Mouse (Mus musculus): ENCODE data around the gene Retreg1. TPM values are rescaled to one million over a fixed set of nuclear protein-coding genes. Genes with fewer than 3 reads are reported as not detected.

Retreg1 gene
- polyA plus RNA-seq, 1 experiment from 2014 or later = 16.7 TPM

- Histone ChIP-seq H3K4me2 (ENCODE audit: low read depth, low read length) (no peak overlapping the region), H3K4me3 (ENCODE audit: low read depth, low read length) (no peak overlapping the region)
- 96% methylated on average over 14 of the region's 14 CpGs for WGBS
Measured at GRCm38 (mm10) chr15:25927106-25927505, 84.1 kb downstream of the Retreg1 start.

DNA sequence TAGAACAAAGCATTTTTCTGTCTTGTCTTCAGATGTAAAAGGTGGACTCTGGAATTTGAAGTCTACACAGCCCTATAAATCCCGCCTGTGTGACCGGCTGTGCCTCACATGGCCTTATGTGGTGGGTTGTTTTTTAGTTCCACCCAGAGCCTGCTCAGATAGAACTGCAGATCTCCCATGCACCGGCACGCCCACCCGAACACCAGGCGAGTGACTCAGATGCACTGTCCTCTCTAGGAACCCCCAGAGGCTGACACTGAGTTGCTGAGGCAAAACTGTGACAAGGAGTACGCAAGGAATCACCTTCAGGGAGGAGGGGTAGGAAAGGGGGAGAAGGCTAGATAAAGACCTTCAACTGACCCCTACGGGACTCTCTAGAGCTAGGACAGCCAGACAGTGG lies 85.0 kb downstream of the Retreg1 start:
- no peak for ATAC-seq (ENCODE audit: low read depth)
- H3K27ac ChIP-seq (ENCODE audit: low read depth, low read length) = no peak overlapping the region
- no peak overlapping the region for H3K9ac ChIP-seq (replicated peaks; ENCODE audit: low read depth, low read length)
- H3K9me3 ChIP-seq (ENCODE audit: control insufficient read depth, low read length) = no peaks in the 10 kb centered on the region
- H3K27me3 ChIP-seq (ENCODE audit: control insufficient read depth, insufficient read depth, low read length) = no peaks in the 10 kb centered on the region
- no peaks in the 10 kb centered on the region for H3K36me3 ChIP-seq (ENCODE audit: control insufficient read depth, insufficient read depth, low read length)
- H3K4me3 ChIP-seq (ENCODE audit: low read depth, low read length) = no peak overlapping the region
- H3K4me1 ChIP-seq (ENCODE audit: control insufficient read depth, insufficient read depth, low read length) = no peaks in the 10 kb centered on the region
- 87% methylated on average over 8 of the region's 8 CpGs for WGBS
- H3K4me2 ChIP-seq (ENCODE audit: low read depth, low read length) = no peak overlapping the region

More at GRCm38 (mm10) chr15:25927106-25927505, 84.1 kb downstream of the Retreg1 start:
- Histone ChIP-seq H3K9ac (replicated peaks; ENCODE audit: low read depth, low read length) (no peak overlapping the region), H3K36me3 (ENCODE audit: control insufficient read depth, insufficient read depth, low read length) (no peaks in the 10 kb centered on the region), H3K27ac (ENCODE audit: low read depth, low read length) (no peak overlapping the region), H3K27me3 (ENCODE audit: control insufficient read depth, insufficient read depth, low read length) (no peaks in the 10 kb centered on the region), H3K4me1 (ENCODE audit: control insufficient read depth, insufficient read depth, low read length) (no peaks in the 10 kb centered on the region), H3K9me3 (ENCODE audit: control insufficient read depth, low read length) (no peaks in the 10 kb centered on the region)
- no peak for ATAC-seq (ENCODE audit: low read depth)

DNA sequence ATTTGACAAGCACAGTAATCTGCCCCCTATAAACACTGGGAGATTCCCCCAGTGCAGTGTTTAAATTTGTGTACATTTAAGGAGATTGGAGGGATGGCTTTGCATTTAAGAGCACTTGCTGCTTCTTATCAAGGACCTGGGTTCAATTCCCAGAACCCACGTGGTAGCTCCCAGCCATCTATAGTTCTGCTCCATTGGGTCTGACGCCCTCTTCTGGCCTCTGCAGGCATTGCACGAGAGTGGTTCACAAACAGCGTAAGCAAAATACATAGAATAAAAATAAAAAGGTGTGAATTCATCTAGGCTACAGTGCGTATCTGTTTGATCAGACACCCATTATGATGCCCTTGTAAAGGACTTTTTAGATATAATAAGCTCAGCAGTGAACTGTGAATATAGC lies 85.9 kb downstream of the Retreg1 start:
- H3K4me2 ChIP-seq (ENCODE audit: low read depth, low read length) = no peak overlapping the region
- H3K4me1 ChIP-seq (ENCODE audit: control insufficient read depth, insufficient read depth, low read length) = no peaks in the 10 kb centered on the region
- H3K36me3 ChIP-seq (ENCODE audit: control insufficient read depth, insufficient read depth, low read length) = no peaks in the 10 kb centered on the region
- no peak for ATAC-seq (ENCODE audit: low read depth)
- no peak overlapping the region for H3K27ac ChIP-seq (ENCODE audit: low read depth, low read length)
- no peaks in the 10 kb centered on the region for H3K9me3 ChIP-seq (ENCODE audit: control insufficient read depth, low read length)
- WGBS = 65% methylated on average over 5 of the region's 5 CpGs
- H3K4me3 ChIP-seq (ENCODE audit: low read depth, low read length) = no peak overlapping the region
- no peaks in the 10 kb centered on the region for H3K27me3 ChIP-seq (ENCODE audit: control insufficient read depth, insufficient read depth, low read length)
- H3K9ac ChIP-seq (replicated peaks; ENCODE audit: low read depth, low read length) = no peak overlapping the region

- no peak overlapping the region for H3K9ac ChIP-seq (replicated peaks; ENCODE audit: low read depth, low read length)
- H3K4me1 ChIP-seq (ENCODE audit: control insufficient read depth, insufficient read depth, low read length) = no peaks in the 10 kb centered on the region
- H3K4me3 ChIP-seq (ENCODE audit: low read depth, low read length) = no peak overlapping the region
- no peaks in the 10 kb centered on the region for H3K27me3 ChIP-seq (ENCODE audit: control insufficient read depth, insufficient read depth, low read length)
- no peak for ATAC-seq (ENCODE audit: low read depth)
- no peak overlapping the region for H3K27ac ChIP-seq (ENCODE audit: low read depth, low read length)
- no peaks in the 10 kb centered on the region for H3K9me3 ChIP-seq (ENCODE audit: control insufficient read depth, low read length)
- H3K4me2 ChIP-seq (ENCODE audit: low read depth, low read length) = no peak overlapping the region
- WGBS = 76% methylated on average over 11 of the region's 11 CpGs
- H3K36me3 ChIP-seq (ENCODE audit: control insufficient read depth, insufficient read depth, low read length) = no peaks in the 10 kb centered on the region
Measured at GRCm38 (mm10) chr15:25929518-25929917, 86.5 kb downstream of the Retreg1 start.

- WGBS = 86% methylated on average over 10 of the region's 10 CpGs
- no peak overlapping the region for H3K4me2 ChIP-seq (ENCODE audit: low read depth, low read length)
- no peaks in the 10 kb centered on the region for H3K4me1 ChIP-seq (ENCODE audit: control insufficient read depth, insufficient read depth, low read length)
- no peak overlapping the region for H3K4me3 ChIP-seq (ENCODE audit: low read depth, low read length)
- H3K27ac ChIP-seq (ENCODE audit: low read depth, low read length) = no peak overlapping the region
- ATAC-seq (ENCODE audit: low read depth) = no peak
- no peaks in the 10 kb centered on the region for H3K27me3 ChIP-seq (ENCODE audit: control insufficient read depth, insufficient read depth, low read length)
- no peak overlapping the region for H3K9ac ChIP-seq (replicated peaks; ENCODE audit: low read depth, low read length)
- no peaks in the 10 kb centered on the region for H3K9me3 ChIP-seq (ENCODE audit: control insufficient read depth, low read length)
- H3K36me3 ChIP-seq (ENCODE audit: control insufficient read depth, insufficient read depth, low read length) = no peaks in the 10 kb centered on the region
Measured at GRCm38 (mm10) chr15:25929936-25930335, 87.0 kb downstream of the Retreg1 start.

GRCm38 (mm10) chr15:25930657-25931056 lies 87.7 kb downstream of the Retreg1 start:
- 92% methylated on average over 5 of the region's 5 CpGs for WGBS
- Histone ChIP-seq H3K9me3 (ENCODE audit: control insufficient read depth, low read length) (no peaks in the 10 kb centered on the region), H3K9ac (replicated peaks; ENCODE audit: low read depth, low read length) (no peak overlapping the region), H3K27ac (ENCODE audit: low read depth, low read length) (no peak overlapping the region), H3K36me3 (ENCODE audit: control insufficient read depth, insufficient read depth, low read length) (no peaks in the 10 kb centered on the region), H3K4me2 (ENCODE audit: low read depth, low read length) (no peak overlapping the region), H3K4me1 (ENCODE audit: control insufficient read depth, insufficient read depth, low read length) (no peaks in the 10 kb centered on the region), H3K27me3 (ENCODE audit: control insufficient read depth, insufficient read depth, low read length) (no peaks in the 10 kb centered on the region), H3K4me3 (ENCODE audit: low read depth, low read length) (no peak overlapping the region)
- ATAC-seq (ENCODE audit: low read depth) = no peak

DNA sequence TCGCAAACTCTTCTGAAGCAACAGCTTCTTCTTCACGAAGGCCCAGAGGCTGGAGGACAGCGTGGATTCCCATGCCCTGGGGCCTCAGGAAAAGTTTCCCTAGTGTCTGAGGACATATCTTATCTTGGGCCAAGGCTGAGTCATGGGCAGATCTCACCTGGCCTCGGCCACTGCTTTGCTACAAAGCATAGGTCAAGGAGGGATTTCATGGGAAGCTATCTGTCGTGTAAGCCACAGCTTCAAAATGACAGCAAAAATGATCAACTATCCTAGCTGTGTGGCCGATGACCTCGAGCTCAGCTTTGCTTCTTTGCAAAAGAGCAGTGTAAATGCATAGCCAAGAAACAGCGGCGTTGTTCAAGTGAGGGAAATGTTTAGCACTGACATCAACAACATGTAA lies 89.5 kb downstream of the Retreg1 start:
- no peaks in the 10 kb centered on the region for H3K36me3 ChIP-seq (ENCODE audit: control insufficient read depth, insufficient read depth, low read length)
- H3K4me1 ChIP-seq (ENCODE audit: control insufficient read depth, insufficient read depth, low read length) = no peaks in the 10 kb centered on the region
- no peak for ATAC-seq (ENCODE audit: low read depth)
- no peak overlapping the region for H3K27ac ChIP-seq (ENCODE audit: low read depth, low read length)
- H3K4me3 ChIP-seq (ENCODE audit: low read depth, low read length) = no peak overlapping the region
- no peak overlapping the region for H3K4me2 ChIP-seq (ENCODE audit: low read depth, low read length)
- no peak overlapping the region for H3K9ac ChIP-seq (replicated peaks; ENCODE audit: low read depth, low read length)
- H3K27me3 ChIP-seq (ENCODE audit: control insufficient read depth, insufficient read depth, low read length) = no peaks in the 10 kb centered on the region
- WGBS = 86% methylated on average over 9 of the region's 9 CpGs
- H3K9me3 ChIP-seq (ENCODE audit: control insufficient read depth, low read length) = no peaks in the 10 kb centered on the region

DNA sequence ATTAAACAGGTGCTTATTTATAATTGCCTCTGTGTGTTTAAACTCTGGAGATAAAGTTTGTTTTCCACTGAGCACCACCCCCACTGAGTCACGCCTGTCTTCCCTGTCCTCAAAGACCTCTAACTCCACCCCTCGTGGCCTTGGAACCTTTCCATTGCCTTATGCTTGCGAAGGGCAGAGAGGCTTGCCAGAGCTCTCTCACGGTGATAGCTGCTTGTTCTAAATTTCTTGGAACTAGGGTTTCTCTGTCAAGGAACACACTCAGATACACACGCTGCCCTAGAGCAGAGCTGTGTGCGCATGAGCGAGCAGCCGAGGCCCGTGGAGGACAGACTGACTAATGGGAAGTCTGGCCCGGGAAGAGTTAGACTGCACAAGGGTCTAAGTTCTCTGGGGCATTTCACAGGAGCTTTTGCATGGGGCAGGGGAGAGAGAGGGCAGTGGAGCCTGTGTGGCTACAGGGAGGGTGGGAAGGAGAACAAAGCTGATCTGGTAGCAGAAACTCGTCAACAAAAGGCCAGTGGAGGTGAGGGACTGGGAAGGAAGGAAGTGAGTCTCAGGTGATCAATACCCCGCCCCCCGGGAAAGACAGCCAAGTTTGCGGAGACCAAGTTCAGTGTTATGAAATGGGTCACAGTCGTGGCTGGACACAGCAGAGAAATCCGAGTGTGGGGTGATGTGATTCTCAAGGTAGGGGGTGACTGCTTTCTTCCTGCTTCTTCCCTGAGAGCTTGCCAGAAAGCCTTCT lies 90.1 kb downstream of the Retreg1 start:
- H3K4me3 ChIP-seq (ENCODE audit: low read depth, low read length) = no peak overlapping the region
- WGBS = 69% methylated on average over 16 of the region's 16 CpGs
- H3K27me3 ChIP-seq (ENCODE audit: control insufficient read depth, insufficient read depth, low read length) = no peaks in the 10 kb centered on the region
- ATAC-seq (ENCODE audit: low read depth) = no peak
- no peaks in the 10 kb centered on the region for H3K9me3 ChIP-seq (ENCODE audit: control insufficient read depth, low read length)
- H3K36me3 ChIP-seq (ENCODE audit: control insufficient read depth, insufficient read depth, low read length) = no peaks in the 10 kb centered on the region
- no peak overlapping the region for H3K27ac ChIP-seq (ENCODE audit: low read depth, low read length)
- no peak overlapping the region for H3K4me2 ChIP-seq (ENCODE audit: low read depth, low read length)
- no peak overlapping the region for H3K9ac ChIP-seq (replicated peaks; ENCODE audit: low read depth, low read length)
- H3K4me1 ChIP-seq (ENCODE audit: control insufficient read depth, insufficient read depth, low read length) = no peaks in the 10 kb centered on the region

GRCm38 (mm10) chr15:25933685-25934108 lies 90.7 kb downstream of the Retreg1 start:
- no peak overlapping the region for H3K4me3 ChIP-seq (ENCODE audit: low read depth, low read length)
- no peaks in the 10 kb centered on the region for H3K36me3 ChIP-seq (ENCODE audit: control insufficient read depth, insufficient read depth, low read length)
- WGBS = 74% methylated on average over 7 of the region's 7 CpGs
- no peak overlapping the region for H3K4me2 ChIP-seq (ENCODE audit: low read depth, low read length)
- ATAC-seq (ENCODE audit: low read depth) = no peak
- H3K27ac ChIP-seq (ENCODE audit: low read depth, low read length) = no peak overlapping the region
- H3K4me1 ChIP-seq (ENCODE audit: control insufficient read depth, insufficient read depth, low read length) = no peaks in the 10 kb centered on the region
- H3K9ac ChIP-seq (replicated peaks; ENCODE audit: low read depth, low read length) = no peak overlapping the region
- H3K27me3 ChIP-seq (ENCODE audit: control insufficient read depth, insufficient read depth, low read length) = no peaks in the 10 kb centered on the region
- no peaks in the 10 kb centered on the region for H3K9me3 ChIP-seq (ENCODE audit: control insufficient read depth, low read length)
